Mouse (Mus musculus): ENCODE results near the gene Fcrlb.
A peak's percentile ranks its signal among the peaks of the same experiment; 100 is the strongest.

Fcrlb gene

GRCm38 (mm10) chr1:170867691-170868105 is 45.0 kb downstream of the Fcrlb start, which contains the start of gene Atf6:
Gene Atf6, minus strand, starts transcription at chr1:170867771.
- DNase-seq, result peak; percentile 96 to 97

GRCm38 (mm10) chr1:170866992-170867690 is 45.6 kb downstream of the Fcrlb start:
- DNase-seq, result peak in 1 of 2 experiments; percentile 22

DNA sequence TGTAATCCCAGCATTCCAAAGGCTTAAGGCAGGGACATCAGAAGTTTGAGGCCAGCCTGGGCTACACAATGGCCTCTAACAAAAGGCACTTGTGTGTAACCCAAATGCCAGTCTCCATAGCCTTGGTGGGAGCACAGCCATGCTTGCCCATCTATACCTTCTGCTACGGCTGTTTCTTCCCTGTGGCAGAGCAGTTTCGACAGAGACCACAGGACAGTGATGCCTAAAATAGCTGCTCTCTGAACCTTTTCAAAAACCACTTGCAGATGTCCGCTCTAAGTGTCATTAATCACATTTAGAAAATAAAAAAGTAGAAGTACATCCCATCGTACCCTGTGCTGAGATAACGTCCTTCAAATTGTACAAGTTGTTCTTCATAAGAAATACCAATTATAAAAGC is 47.3 kb downstream of the Fcrlb start:
- no peak for DNase-seq

- no peak for DNase-seq
Measured at GRCm38 (mm10) chr1:170864754-170865153, 48.0 kb downstream of the Fcrlb start.

GRCm38 (mm10) chr1:170864234-170864633 is 48.5 kb downstream of the Fcrlb start:
- DNase-seq, result no peak

DNA sequence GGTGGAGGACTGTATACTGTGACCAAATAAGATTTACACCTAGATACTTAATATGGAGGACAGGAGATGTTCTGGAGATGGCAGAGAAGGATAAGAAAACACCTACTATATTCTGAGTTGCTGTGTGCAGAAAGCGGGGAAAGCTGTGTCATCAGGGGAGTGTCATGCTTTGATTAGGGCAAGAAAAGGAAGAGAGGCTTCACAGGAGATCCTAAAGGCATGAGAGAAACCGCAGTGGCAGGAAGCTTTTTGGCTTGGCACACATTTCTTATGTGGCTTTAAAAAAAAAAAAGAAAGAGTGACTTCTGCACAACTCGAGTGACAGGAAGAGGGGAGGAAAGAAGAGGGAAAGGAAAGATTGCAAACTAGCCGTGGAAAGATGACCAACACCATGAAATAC is 49.7 kb downstream of the Fcrlb start:
- no peak for DNase-seq

- DNase-seq, result no peak
Measured at GRCm38 (mm10) chr1:170862435-170862717, 50.4 kb downstream of the Fcrlb start.

GRCm38 (mm10) chr1:170861671-170862434 is 50.9 kb downstream of the Fcrlb start:
- DNase-seq, result no peak

DNA sequence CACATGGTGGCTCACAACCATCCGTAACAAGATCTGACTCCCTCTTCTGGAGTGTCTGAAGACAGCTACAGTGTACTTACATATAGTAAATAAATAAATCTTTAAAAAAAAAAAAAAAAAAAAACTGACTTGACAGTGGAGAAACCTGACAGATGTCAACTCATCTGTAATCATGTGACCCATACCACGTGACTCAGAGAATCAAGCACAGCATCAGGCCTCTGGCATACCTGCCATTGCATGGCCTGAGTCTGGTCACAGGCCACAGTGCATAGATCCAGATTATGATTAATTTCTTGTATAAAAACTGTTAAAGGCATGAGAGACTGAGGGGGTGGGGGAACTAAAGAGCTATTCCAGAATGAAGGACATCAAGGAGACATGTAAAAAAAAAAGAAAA is 53.9 kb downstream of the Fcrlb start:
- DNase-seq, result no peak

GRCm38 (mm10) chr1:170857369-170857768 is 55.4 kb downstream of the Fcrlb start:
- no peak for DNase-seq
